In the genomic region with DNA sequence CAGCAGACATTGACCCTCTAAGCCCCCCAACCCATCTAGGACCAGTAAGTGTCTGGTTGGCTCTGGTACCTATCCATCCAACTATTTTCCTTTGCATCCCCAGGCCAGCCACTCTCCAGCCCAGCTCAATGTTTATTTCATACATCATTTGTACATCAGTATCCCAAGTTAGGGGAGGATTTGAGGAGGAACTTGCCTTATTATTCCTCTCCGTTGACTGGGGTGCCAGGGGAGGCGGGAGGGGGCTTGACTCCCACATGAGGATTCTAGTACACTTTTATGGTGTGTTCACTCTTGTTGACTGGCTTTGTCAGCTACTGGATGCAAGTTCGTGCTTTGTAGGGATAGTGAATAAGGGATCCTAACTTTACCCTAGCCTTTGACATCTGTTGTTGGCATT, we compare ENCODE assay signal across 10 mouse cellular contexts. TPM values are rescaled to one million over a fixed set of nuclear protein-coding genes. Genes with fewer than 3 reads are reported as not detected.
DNase-seq lines count a peak whose midpoint lies in the region; ATAC-seq and TF ChIP-seq lines count a peak whose summit lies in the region.
"Had no signal": no experiment of that assay in that cellular context is flagged by ENCODE, and none has a peak within 500 bp of the region (broad histone marks: within the 10 kb centered on the region; RNA-seq: fewer than 3 reads in every experiment).

No protein-coding gene starts in this region.

- DNase-seq in liver, embryonic 11.5 days (ENCODE audit: low spot score) = no peak
- DNase-seq in liver = no peak
- no peak for DNase-seq in intestine, embryonic 14.5 days (ENCODE audit: low spot score)
- DNase-seq in gastrocnemius, postnatal 4 days (ENCODE audit: low spot score in 2 of 2) = no peak
- DNase-seq in left cerebral cortex, postnatal 10 days (ENCODE audit: extremely low spot score in 1 of 2, low spot score in 2 of 2) = no peak
- DNase-seq in thymus, adult 2 months = no peak

- H3K36me3 ChIP-seq in liver, embryonic 11.5 days (ENCODE audit: control insufficient read depth, insufficient read depth, low read length) = no peaks in the 10 kb centered on the region
- H3K36me3 ChIP-seq in intestine, embryonic 14.5 days (ENCODE audit: control insufficient read depth, insufficient read depth, low read length) = no peaks in the 10 kb centered on the region
- no peaks in the 10 kb centered on the region for H3K36me3 ChIP-seq in myocyte (ENCODE audit: control insufficient read depth, insufficient read depth)
- H3K36me3 ChIP-seq in thymus, adult 2 months (ENCODE audit: control insufficient read depth, insufficient read depth, low read length) = no peaks in the 10 kb centered on the region

- H3K27me3 ChIP-seq in liver, embryonic 11.5 days (replicated peaks; ENCODE audit: control insufficient read depth, insufficient read depth, low read length) = no peaks in the 10 kb centered on the region
- H3K27me3 ChIP-seq in intestine, embryonic 14.5 days (replicated peaks; ENCODE audit: control insufficient read depth, insufficient read depth, low read length) = no peaks in the 10 kb centered on the region
- no peaks in the 10 kb centered on the region for H3K27me3 ChIP-seq in myocyte (ENCODE audit: control insufficient read depth, insufficient read depth, insufficient read length)
- no peaks in the 10 kb centered on the region for H3K27me3 ChIP-seq in thymus, adult 2 months (ENCODE audit: control insufficient read depth, insufficient read depth, low read length)

- H3K4me1 ChIP-seq in liver, embryonic 11.5 days (replicated peaks; ENCODE audit: control insufficient read depth, insufficient read depth, low read length) = peaks cover 25% of the 10 kb centered on the region
- peaks cover 4% of the 10 kb centered on the region; the same call in 1 of the 2 replicates for H3K4me1 ChIP-seq in embryonic fibroblast, embryonic 13.5 days (ENCODE audit: control insufficient read depth, insufficient read depth, low read length)
- peaks cover 20% of the 10 kb centered on the region for H3K4me1 ChIP-seq in intestine, embryonic 14.5 days (replicated peaks; ENCODE audit: control insufficient read depth, insufficient read depth, low read length)
- H3K4me1 ChIP-seq in thymus, adult 2 months (replicated peaks; ENCODE audit: control insufficient read depth, insufficient read depth, low read length) = peaks cover 20% of the 10 kb centered on the region

- 75% methylated on average over 3 of the region's 3 CpGs for WGBS in liver, embryonic 11.5 days
- WGBS in intestine, embryonic 14.5 days = 49% methylated on average over 3 of the region's 3 CpGs
- WGBS in thymus, adult 2 months = 88% methylated on average over 3 of the region's 3 CpGs

- no peak for ATAC-seq in liver, embryonic 11.5 days (replicated peaks; ENCODE audit: low FRiP score)
- no peak for ATAC-seq in intestine, embryonic 14.5 days (replicated peaks; ENCODE audit: low FRiP score, low TSS enrichment, low read depth)

- no peak for TF ChIP-seq POLR2A in embryonic fibroblast, embryonic 13.5 days (IDR thresholded peaks at IDR 0.05; ENCODE audit: low read depth, low read length)
- TF ChIP-seq POLR2A in myocyte (IDR thresholded peaks at IDR 0.05; ENCODE audit: insufficient read length, low read depth) = no peak
- TF ChIP-seq POLR2A in thymus, adult 2 months (IDR thresholded peaks at IDR 0.05; ENCODE audit: control insufficient read depth, extremely low read depth, insufficient read depth, low read length, poor library complexity) = no peak

- H3K9me3 ChIP-seq in liver, embryonic 11.5 days (ENCODE audit: control insufficient read depth, low read length) = no peaks in the 10 kb centered on the region
- H3K9me3 ChIP-seq in intestine, embryonic 14.5 days (ENCODE audit: control insufficient read depth, low read length) = no peaks in the 10 kb centered on the region

- peak overlapping the region; percentile 99 for H3K9ac ChIP-seq in liver, embryonic 11.5 days (ENCODE audit: low read depth, low read length)
- peak overlapping the region; percentile 97; the same call in 1 of the 2 replicates for H3K9ac ChIP-seq in intestine, embryonic 14.5 days (ENCODE audit: low read length)

- H3K4me3 ChIP-seq in liver, embryonic 11.5 days (ENCODE audit: low read depth, low read length) = peak overlapping the region; percentile 99
- peak overlapping the region; percentile 73 for H3K4me3 ChIP-seq in embryonic fibroblast, embryonic 13.5 days (ENCODE audit: insufficient read depth, low read length)
- H3K4me3 ChIP-seq in intestine, embryonic 14.5 days (ENCODE audit: low read depth, low read length) = peak overlapping the region; percentile 96
- peak overlapping the region; percentile 29 for H3K4me3 ChIP-seq in myocyte
- no peak overlapping the region for H3K4me3 ChIP-seq in thymus, adult 2 months (ENCODE audit: control insufficient read depth, insufficient read depth, low read length)

- peak overlapping the region; percentile 95 for H3K4me2 ChIP-seq in liver, embryonic 11.5 days
- H3K4me2 ChIP-seq in intestine, embryonic 14.5 days (ENCODE audit: low read length) = peak overlapping the region; percentile 72
- H3K4me2 ChIP-seq in myocyte (ENCODE audit: low read depth) = peak overlapping the region; percentile 80

- H3ac ChIP-seq in myocyte (ENCODE audit: control insufficient read depth, insufficient read length) = no peak overlapping the region

- intact Hi-C loops in left cerebral cortex, postnatal 10 days (cut with DNase I) = loop anchor here (5.0 to 10.0 kb wide), 2 partner anchors 143 to 179 kb away; partner anchors contain the start of gene Slc12a9

- H3K27ac ChIP-seq in liver, embryonic 11.5 days (ENCODE audit: low read depth, low read length) = no peak overlapping the region
- no peak overlapping the region for H3K27ac ChIP-seq in embryonic fibroblast, embryonic 13.5 days (ENCODE audit: insufficient read depth, low read length)
- no peak overlapping the region for H3K27ac ChIP-seq in intestine, embryonic 14.5 days (ENCODE audit: low read depth)
- no peak overlapping the region for H3K27ac ChIP-seq in thymus, adult 2 months (ENCODE audit: control insufficient read depth, insufficient read depth, low read length)

- H3K79me2 ChIP-seq in myocyte (ENCODE audit: control insufficient read depth, insufficient read depth) = peaks cover 60% of the 10 kb centered on the region

- TF ChIP-seq CTCF in embryonic fibroblast, embryonic 13.5 days (IDR thresholded peaks at IDR 0.05; ENCODE audit: borderline replicate concordance, insufficient read depth, low read length) = no peak
- TF ChIP-seq CTCF in thymus, adult 2 months (IDR thresholded peaks at IDR 0.05; ENCODE audit: borderline replicate concordance, control insufficient read depth, extremely low read depth, insufficient read depth, low read length, poor library complexity) = no peak

TF ChIP-seq in myocyte, 11 proteins besides CTCF, POLR2A, EP300 and RAD21 (continues in another document):
- TF ChIP-seq MYOD1 (IDR thresholded peaks at IDR 0.05; ENCODE audit: control insufficient read depth in 1 of 3, insufficient read length in 2 of 3, low read depth in 2 of 3) (no peak), MAX (IDR thresholded peaks at IDR 0.05; ENCODE audit: low read depth) (no peak), E2F4 (IDR thresholded peaks at IDR 0.05; ENCODE audit: insufficient read depth) (no peak), SRF (IDR thresholded peaks at IDR 0.05; ENCODE audit: control insufficient read depth, insufficient read length, low read depth) (no peak), REST (IDR thresholded peaks at IDR 0.05; ENCODE audit: insufficient read depth, insufficient read length) (no peak)

RNA-seq across cellular contexts. Expression of gene Gigyf1, which starts 6.6 kb away (rescaled TPM):
- 7.0 and 9.0 TPM in 2 replicates for polyA plus RNA-seq in liver, embryonic 11.5 days (2014; fragmentation: Nextera tagmentation; extraction: Ambion mirVana)
- 12.1 and 17.7 TPM in 2 replicates for polyA plus RNA-seq in embryonic fibroblast, embryonic 13.5 days (2011; ENCODE audit: insufficient read length, low read depth, missing spikeins)
- polyA plus RNA-seq in intestine, embryonic 14.5 days (2014; fragmentation: Nextera tagmentation; extraction: Ambion mirVana) = 12.1 and 13.5 TPM in 2 replicates
- 9.6 TPM for polyA plus RNA-seq in myocyte (2012; fragmentation: generic; extraction: Trizol)
- 10 to 100 TPM; 27.5 to 30.7 TPM for total RNA-seq in gastrocnemius, postnatal 4 days (2021)
- total RNA-seq in left cerebral cortex, postnatal 10 days (2021) = 10 to 100 TPM; 43.0 TPM
- 83.9 and 84.3 TPM in 2 replicates for polyA plus RNA-seq in thymus, adult 2 months (2012; rRNA removed)

RNA-seq across cellular contexts. Expression of gene Pop7, which starts 9.4 kb away (rescaled TPM):
- polyA plus RNA-seq in liver, embryonic 11.5 days (2014; fragmentation: Nextera tagmentation; extraction: Ambion mirVana) = 61.4 and 70.6 TPM in 2 replicates
- polyA plus RNA-seq in embryonic fibroblast, embryonic 13.5 days (2011; ENCODE audit: insufficient read length, low read depth, missing spikeins) = 14.6 and 16.8 TPM in 2 replicates
- polyA plus RNA-seq in intestine, embryonic 14.5 days (2014; fragmentation: Nextera tagmentation; extraction: Ambion mirVana) = 58.8 and 65.1 TPM in 2 replicates
- 53.0 TPM for polyA plus RNA-seq in myocyte (2012; fragmentation: generic; extraction: Trizol)
- total RNA-seq in gastrocnemius, postnatal 4 days (2021) = 10 to 100 TPM; 19.8 to 22.6 TPM
- 10 to 100 TPM; 36.5 to 36.8 TPM for total RNA-seq in left cerebral cortex, postnatal 10 days (2021)
- polyA plus RNA-seq in thymus, adult 2 months (2012; rRNA removed) = 65.5 and 68.7 TPM in 2 replicates

RNA-seq across cellular contexts. Expression of gene Epo, which starts 21.3 kb away (rescaled TPM):
- 4.6 and 7.8 TPM in 2 replicates for polyA plus RNA-seq in liver, embryonic 11.5 days (2014; fragmentation: Nextera tagmentation; extraction: Ambion mirVana)
- not detected in 2 replicates for polyA plus RNA-seq in embryonic fibroblast, embryonic 13.5 days (2011; ENCODE audit: insufficient read length, low read depth, missing spikeins)
- polyA plus RNA-seq in intestine, embryonic 14.5 days (2014; fragmentation: Nextera tagmentation; extraction: Ambion mirVana) = 0.71 and 0.80 TPM in 2 replicates
- not detected for polyA plus RNA-seq in myocyte (2012; fragmentation: generic; extraction: Trizol)
- total RNA-seq in gastrocnemius, postnatal 4 days (2021) = not detected
- not detected for total RNA-seq in left cerebral cortex, postnatal 10 days (2021)
- not detected in 2 replicates for polyA plus RNA-seq in thymus, adult 2 months (2012; rRNA removed)
- total RNA-seq: layer of hippocampus, adult 8-10 months had no signal
- polyA plus RNA-seq: small intestine, adult 2 months had no signal

RNA-seq across cellular contexts. Expression of gene Gnb2, which starts 21.6 kb away (rescaled TPM):
- polyA plus RNA-seq in liver, embryonic 11.5 days (2014; fragmentation: Nextera tagmentation; extraction: Ambion mirVana) = 306 and 319 TPM in 2 replicates
- 358 and 390 TPM in 2 replicates for polyA plus RNA-seq in embryonic fibroblast, embryonic 13.5 days (2011; ENCODE audit: insufficient read length, low read depth, missing spikeins)
- polyA plus RNA-seq in intestine, embryonic 14.5 days (2014; fragmentation: Nextera tagmentation; extraction: Ambion mirVana) = 390 and 430 TPM in 2 replicates
- polyA plus RNA-seq in myocyte (2012; fragmentation: generic; extraction: Trizol) = 632 TPM
- 100 to 1,000 TPM; 483 to 529 TPM for total RNA-seq in gastrocnemius, postnatal 4 days (2021)
- total RNA-seq in left cerebral cortex, postnatal 10 days (2021) = 1,000 to 10,000 TPM in 1 of 2 experiments, 100 to 1,000 TPM in 1; 996 to 1,005 TPM
- polyA plus RNA-seq in thymus, adult 2 months (2012; rRNA removed) = 1,444 and 1,492 TPM in 2 replicates

RNA-seq across cellular contexts. Expression of gene Zan, which starts 34.8 kb away (rescaled TPM):
- polyA plus RNA-seq in liver, embryonic 11.5 days (2014; fragmentation: Nextera tagmentation; extraction: Ambion mirVana) = 0.39 and 0.49 TPM in 2 replicates
- polyA plus RNA-seq in embryonic fibroblast, embryonic 13.5 days (2011; ENCODE audit: insufficient read length, low read depth, missing spikeins) = 0.19 and 0.37 TPM in 2 replicates
- 0.90 and 0.93 TPM in 2 replicates for polyA plus RNA-seq in intestine, embryonic 14.5 days (2014; fragmentation: Nextera tagmentation; extraction: Ambion mirVana)
- 0.01 TPM for polyA plus RNA-seq in myocyte (2012; fragmentation: generic; extraction: Trizol)
- under 1 TPM; 0.18 to 0.56 TPM for total RNA-seq in gastrocnemius, postnatal 4 days (2021)
- under 1 TPM; 0.47 to 0.69 TPM for total RNA-seq in left cerebral cortex, postnatal 10 days (2021)
- 0.24 and 0.36 TPM in 2 replicates for polyA plus RNA-seq in thymus, adult 2 months (2012; rRNA removed)
